Mouse (Mus musculus) heart, embryonic 16.5 days (tissue): ENCODE data around the gene Exoc3l2. TPM values are rescaled to one million over a fixed set of nuclear protein-coding genes. Genes with fewer than 3 reads are reported as not detected.

Experiments used
- ATAC-seq: fragments of 200-750 bp; cut with Nextera tagmentation; replicated peaks from 2 replicates; pipeline ENCODE4 v1.8.0; 2017; ENCODE audit warnings: moderate number of reproducible peaks; ENCODE audit not compliant: insufficient read depth, low FRiP score; ENCODE audit errors: extremely low read depth
- H3K27ac ChIP-seq: fragments of 300-500 bp; sonication (generic); 2 replicates; pipeline ENCODE4 v1.5.1; 2014; ENCODE audit warnings: mild to moderate bottlenecking, low read length, control low read depth, moderate library complexity
- H3K27me3 ChIP-seq: fragments of 300-500 bp; sonication (generic); 2 replicates; pipeline ENCODE4 v1.6.1; 2014; ENCODE audit warnings: low read length, mixed read lengths; ENCODE audit not compliant: control insufficient read depth, insufficient read depth
- H3K36me3 ChIP-seq: fragments of 300-500 bp; sonication (generic); 2 replicates; pipeline ENCODE4 v1.6.1; 2014; ENCODE audit not compliant: control insufficient read depth, insufficient read depth
- H3K4me1 ChIP-seq: fragments of 300-500 bp; sonication (generic); 2 replicates; pipeline ENCODE4 v1.6.1; 2014; ENCODE audit warnings: low read length, mixed read lengths; ENCODE audit not compliant: control insufficient read depth, insufficient read depth
- H3K4me2 ChIP-seq: fragments of 300-500 bp; sonication (generic); 2 replicates; pipeline ENCODE4 v1.6.1; 2014; ENCODE audit warnings: low read depth, mild to moderate bottlenecking, control low read depth, low read length
- H3K4me3 ChIP-seq: fragments of 300-500 bp; sonication (generic); 2 replicates; pipeline ENCODE4 v1.5.1; 2014; ENCODE audit warnings: mild to moderate bottlenecking, control low read depth, low read length
- H3K9ac ChIP-seq: fragments of 300-500 bp; sonication (generic); 2 replicates; pipeline ENCODE4 v1.6.1; 2014; ENCODE audit warnings: low read length, control low read depth
- H3K9me3 ChIP-seq: fragments of 300-500 bp; sonication (generic); replicated peaks from 2 replicates; pipeline ENCODE4 v1.6.1; 2016; ENCODE audit warnings: low read length; ENCODE audit not compliant: control insufficient read depth
- WGBS: fragments of 180-500 bp; shearing (Covaris S2); extraction: QIAGEN DNeasy Blood & Tissue Kit; methylation state at CpG from one replicate; pipeline ENCODE4 v1.1.7; 2014; 5-methylcytosine and 5-hydroxymethylcytosine counted together
- polyA plus RNA-seq: library from polyadenylated mRNA; unstranded; fragments of >200 nt; fragmentation: Nextera tagmentation; extraction: Ambion mirVana; gene quantifications from 2 replicates; pipeline ENCODE4 v1.2.1, GENCODE M21; 2015

Exoc3l2 gene
- polyA plus RNA-seq = 0.50 and 0.59 TPM in 2 replicates

DNA sequence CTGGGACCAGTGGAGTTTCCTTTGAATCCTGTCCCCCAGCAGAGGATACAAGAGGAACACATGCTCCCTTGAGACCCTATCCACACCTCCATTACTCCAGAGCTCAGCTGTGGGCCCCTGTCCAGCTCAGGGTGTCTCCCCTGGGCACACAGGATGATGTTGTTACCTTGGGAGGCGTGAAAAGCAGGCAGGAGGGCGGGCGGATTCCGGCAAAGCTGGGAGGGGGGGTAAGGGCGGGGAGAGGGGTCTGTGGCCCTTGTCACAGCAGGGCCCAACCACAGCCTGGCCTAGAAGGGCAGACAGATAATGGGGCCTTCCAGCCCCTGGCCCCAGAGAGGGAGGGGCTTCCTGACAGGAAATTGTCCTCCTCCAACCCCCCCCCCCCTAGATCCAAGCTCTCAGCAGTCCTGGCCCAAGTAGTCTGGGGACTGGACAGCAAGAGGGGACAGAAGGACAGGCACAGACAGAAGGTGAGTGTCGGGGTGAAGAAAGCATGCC lies at the start of gene Exoc3l2:
TSS of gene Exoc3l2 (plus strand) at position 448 of the 498 bp plus-strand sequence.
- Histone ChIP-seq H3K4me1 (peaks cover 8% of the 10 kb centered on the region), H3K36me3 (no peaks in the 10 kb centered on the region), H3K9ac (no peak within 1 kb of the TSS), H3K4me3 (no peak within 1 kb of the TSS), H3K27me3 (no peaks in the 10 kb centered on the region; the same call in 1 of the 2 replicates), H3K27ac (no peak within 1 kb of the TSS), H3K9me3 (no peaks in the 10 kb centered on the region), H3K4me2 (no peak within 1 kb of the TSS)
- 36% methylated on average over 6 of the region's 6 CpGs for WGBS
- no peak for ATAC-seq

DNA sequence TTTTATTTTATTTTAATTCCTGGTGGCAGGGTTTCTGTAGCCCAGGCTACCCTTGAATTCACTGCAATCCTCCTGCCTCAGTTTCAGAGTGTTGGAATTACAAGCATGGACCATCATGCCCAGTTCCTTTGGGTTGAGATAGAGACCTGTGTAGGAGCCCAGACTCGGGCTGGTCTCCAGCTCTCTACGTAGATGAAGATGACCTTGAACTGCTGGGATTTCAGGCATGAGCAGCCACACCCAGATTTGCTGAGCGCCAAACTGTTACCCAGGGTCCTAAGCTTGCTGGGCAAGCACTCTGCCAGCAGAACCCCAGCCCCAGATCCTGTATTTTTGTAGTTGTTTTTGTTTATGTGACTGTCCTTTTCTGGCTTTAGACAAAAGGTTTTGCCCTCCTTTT lies 49.6 kb upstream of the Exoc3l2 start:
- H3K4me2 ChIP-seq = peak overlapping the region; percentile 66
- peaks cover 33% of the 10 kb centered on the region for H3K36me3 ChIP-seq
- peak overlapping the region; percentile 64 for H3K4me3 ChIP-seq
- H3K9me3 ChIP-seq = peaks cover 5% of the 10 kb centered on the region
- H3K27ac ChIP-seq = no peak overlapping the region; the same call in 1 of the 2 replicates
- H3K9ac ChIP-seq = peak overlapping the region; percentile 52; the same call in 1 of the 2 replicates
- no peaks in the 10 kb centered on the region for H3K27me3 ChIP-seq
- H3K4me1 ChIP-seq = peaks cover 30% of the 10 kb centered on the region
- no peak for ATAC-seq
- 66% methylated on average over 3 of the region's 3 CpGs for WGBS

DNA sequence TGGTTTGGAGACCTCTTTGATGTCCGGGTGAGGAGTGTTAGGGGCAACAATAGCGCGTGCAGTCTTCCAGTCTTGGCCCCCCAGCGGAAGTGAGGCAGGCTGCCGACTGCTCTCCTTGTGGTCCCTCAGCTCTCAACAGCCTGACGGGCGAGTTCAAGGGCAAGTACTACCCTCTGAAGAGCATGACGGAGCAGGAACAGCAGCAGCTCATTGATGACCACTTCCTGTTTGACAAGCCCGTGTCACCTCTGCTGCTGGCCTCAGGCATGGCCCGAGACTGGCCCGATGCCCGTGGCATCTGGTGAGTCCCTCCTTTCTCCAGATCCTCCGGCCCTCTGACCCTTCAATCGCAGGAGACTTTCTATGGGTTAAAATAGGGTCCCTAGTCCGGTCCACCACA lies 46.5 kb upstream of the Exoc3l2 start:
- no peak overlapping the region for H3K27ac ChIP-seq
- ATAC-seq = no peak
- H3K27me3 ChIP-seq = peaks cover 10% of the 10 kb centered on the region
- H3K9me3 ChIP-seq = peaks cover 5% of the 10 kb centered on the region
- H3K4me3 ChIP-seq = no peak overlapping the region; the same call in 1 of the 2 replicates
- 49% methylated on average over 15 of the region's 15 CpGs for WGBS
- no peak overlapping the region for H3K4me2 ChIP-seq
- peaks cover 33% of the 10 kb centered on the region for H3K36me3 ChIP-seq
- no peak overlapping the region for H3K9ac ChIP-seq
- H3K4me1 ChIP-seq = peaks cover 34% of the 10 kb centered on the region

DNA sequence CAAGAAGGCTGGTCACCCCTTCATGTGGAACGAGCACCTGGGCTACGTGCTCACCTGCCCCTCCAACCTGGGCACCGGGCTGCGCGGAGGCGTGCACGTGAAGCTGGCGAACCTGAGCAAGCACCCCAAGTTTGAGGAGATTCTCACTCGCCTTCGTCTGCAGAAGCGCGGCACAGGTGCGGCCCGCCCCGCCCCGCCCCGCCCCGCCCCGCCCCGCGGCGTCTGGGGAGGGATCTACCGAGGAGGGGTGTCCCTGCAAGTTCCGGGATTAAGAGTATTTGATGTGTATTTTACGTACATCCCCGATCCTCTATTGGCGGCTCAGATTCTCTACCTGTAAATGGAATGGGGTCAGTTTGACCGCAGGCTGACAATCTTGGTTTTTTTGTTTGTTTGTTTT lies 43.0 kb upstream of the Exoc3l2 start:
- H3K27me3 ChIP-seq = peaks cover 10% of the 10 kb centered on the region
- WGBS = 14% methylated on average over 28 of the region's 28 CpGs
- peaks cover 20% of the 10 kb centered on the region for H3K36me3 ChIP-seq
- peaks cover 22% of the 10 kb centered on the region for H3K4me1 ChIP-seq
- no peak for ATAC-seq
- no peak overlapping the region for H3K9ac ChIP-seq
- no peak overlapping the region for H3K27ac ChIP-seq
- H3K4me2 ChIP-seq = peak overlapping the region; percentile 26
- no peaks in the 10 kb centered on the region for H3K9me3 ChIP-seq
- H3K4me3 ChIP-seq = no peak overlapping the region

DNA sequence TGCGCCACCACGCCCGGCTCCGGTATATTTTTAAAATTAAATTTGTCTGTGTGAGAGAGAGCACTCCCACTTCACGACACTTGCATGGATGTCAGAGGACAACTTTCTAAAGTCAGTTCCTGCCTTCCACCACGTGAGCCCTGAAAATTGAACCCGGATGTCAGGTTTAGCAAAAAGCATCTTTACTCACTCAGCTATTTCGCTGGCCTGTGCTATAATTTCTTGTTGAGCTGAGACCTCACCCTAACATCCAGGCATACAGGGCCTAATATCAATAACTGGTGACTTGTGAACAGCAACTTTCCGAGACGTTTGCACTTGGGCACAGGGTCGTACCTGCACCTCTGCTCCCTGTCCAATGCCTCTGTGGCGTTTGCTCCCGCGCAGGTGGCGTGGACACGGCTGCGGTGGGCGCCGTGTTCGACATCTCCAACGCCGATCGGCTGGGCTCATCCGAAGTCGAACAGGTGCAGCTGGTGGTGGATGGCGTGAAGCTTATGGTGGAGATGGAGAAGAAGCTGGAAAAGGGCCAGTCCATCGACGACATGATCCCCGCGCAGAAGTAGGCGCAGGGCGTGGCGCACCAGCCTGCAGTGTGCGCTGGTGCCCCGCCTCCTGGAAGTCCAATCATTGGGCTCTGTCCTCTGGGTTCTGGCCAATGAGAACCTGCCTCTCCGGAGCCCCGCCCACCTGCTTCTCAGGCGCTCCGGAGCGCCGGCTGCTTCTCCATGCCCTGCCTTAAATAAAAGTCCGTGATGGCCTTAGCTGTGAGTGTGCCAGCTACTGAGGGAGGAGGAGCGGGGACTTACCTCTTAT lies 42.1 kb upstream of the Exoc3l2 start:
- peaks cover 17% of the 10 kb centered on the region for H3K4me1 ChIP-seq
- peak overlapping the region; percentile 40 for H3K4me3 ChIP-seq
- ATAC-seq = peak; percentile 89
- peak overlapping the region; percentile 62 for H3K4me2 ChIP-seq
- 13% methylated on average over 43 of the region's 43 CpGs for WGBS
- H3K27me3 ChIP-seq = peaks cover 10% of the 10 kb centered on the region
- H3K9me3 ChIP-seq = no peaks in the 10 kb centered on the region
- no peak overlapping the region for H3K27ac ChIP-seq
- H3K9ac ChIP-seq = no peak overlapping the region
- peaks cover 22% of the 10 kb centered on the region for H3K36me3 ChIP-seq

DNA sequence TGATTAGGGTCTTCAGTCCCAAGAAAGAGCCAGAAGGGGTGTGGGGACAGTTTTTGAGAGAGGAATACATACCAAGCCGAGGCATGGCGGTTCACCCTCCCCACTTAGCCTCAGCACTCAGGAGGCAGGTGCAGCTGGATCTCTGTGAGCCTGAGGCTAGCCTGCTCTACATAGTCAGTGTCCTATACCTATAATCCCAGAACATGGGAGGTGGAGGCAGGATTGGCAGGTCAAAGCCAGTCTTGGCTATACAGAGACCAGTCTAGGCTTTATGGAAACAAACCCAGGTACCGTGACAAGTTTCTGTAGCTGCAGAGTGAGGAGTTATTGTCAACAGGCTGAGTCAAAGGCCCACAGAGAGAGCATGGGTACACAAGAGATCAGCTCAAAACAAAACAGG lies 40.0 kb upstream of the Exoc3l2 start:
- no peaks in the 10 kb centered on the region for H3K9me3 ChIP-seq
- no peak for ATAC-seq
- H3K4me2 ChIP-seq = no peak overlapping the region
- peaks cover 13% of the 10 kb centered on the region for H3K4me1 ChIP-seq
- H3K4me3 ChIP-seq = no peak overlapping the region
- no peak overlapping the region for H3K9ac ChIP-seq
- no peak overlapping the region for H3K27ac ChIP-seq
- H3K36me3 ChIP-seq = peaks cover 27% of the 10 kb centered on the region
- H3K27me3 ChIP-seq = peaks cover 10% of the 10 kb centered on the region
- WGBS = 87% methylated on average over 3 of the region's 3 CpGs

DNA sequence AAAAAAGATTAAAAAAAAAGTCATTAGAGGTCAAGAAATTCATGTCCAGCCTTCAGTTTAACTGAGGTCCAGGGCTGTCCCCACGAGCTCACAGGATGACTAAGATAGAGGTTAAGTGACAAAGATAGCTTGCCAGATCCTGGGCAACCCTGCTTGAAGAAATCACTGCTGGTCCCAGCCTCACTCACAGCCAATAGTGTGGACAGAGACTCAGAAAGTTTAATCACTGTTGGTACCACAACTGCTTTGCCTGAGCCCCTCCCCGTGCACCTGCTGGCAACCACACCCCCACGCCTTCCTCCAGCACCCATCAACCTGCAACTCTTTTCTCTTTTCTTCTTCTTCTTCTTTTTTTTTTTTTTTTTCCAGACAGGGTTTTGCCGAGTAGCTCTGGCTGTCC lies 39.1 kb upstream of the Exoc3l2 start:
- Histone ChIP-seq H3K27me3 (peaks cover 10% of the 10 kb centered on the region), H3K9me3 (no peaks in the 10 kb centered on the region), H3K4me1 (peaks cover 13% of the 10 kb centered on the region), H3K9ac (no peak overlapping the region), H3K36me3 (peaks cover 35% of the 10 kb centered on the region), H3K27ac (no peak overlapping the region), H3K4me3 (no peak overlapping the region), H3K4me2 (no peak overlapping the region)
- ATAC-seq = no peak
- 51% methylated on average over 4 of the region's 4 CpGs for WGBS

DNA sequence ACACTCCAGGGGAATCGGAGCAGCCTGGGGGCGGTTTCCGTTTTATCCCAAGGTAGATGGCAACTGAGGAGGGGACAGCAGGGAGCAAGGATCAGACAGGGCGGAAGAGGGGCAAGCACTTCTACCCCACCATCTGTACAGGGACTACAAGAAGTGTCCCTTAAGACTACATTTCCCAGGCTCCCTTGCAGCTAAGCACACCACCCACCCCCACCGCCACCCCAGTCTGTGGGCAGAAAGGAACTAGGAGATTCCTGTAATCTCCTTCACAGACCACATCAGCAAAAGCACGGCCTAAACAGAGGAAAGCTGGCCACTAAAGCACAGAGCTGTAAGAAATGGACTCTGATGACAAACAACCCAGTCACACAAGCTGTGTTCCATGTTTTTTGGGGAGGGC lies 36.8 kb upstream of the Exoc3l2 start:
- Histone ChIP-seq H3K9me3 (no peaks in the 10 kb centered on the region), H3K36me3 (peaks cover 55% of the 10 kb centered on the region), H3K4me2 (no peak overlapping the region), H3K27ac (no peak overlapping the region), H3K9ac (no peak overlapping the region), H3K4me1 (0 out of 2 replicates have a peak, but pooled peaks cover 2% of the 10 kb centered on the region), H3K27me3 (no peaks in the 10 kb centered on the region), H3K4me3 (no peak overlapping the region)
- WGBS = 77% methylated on average over 6 of the region's 6 CpGs
- no peak for ATAC-seq

DNA sequence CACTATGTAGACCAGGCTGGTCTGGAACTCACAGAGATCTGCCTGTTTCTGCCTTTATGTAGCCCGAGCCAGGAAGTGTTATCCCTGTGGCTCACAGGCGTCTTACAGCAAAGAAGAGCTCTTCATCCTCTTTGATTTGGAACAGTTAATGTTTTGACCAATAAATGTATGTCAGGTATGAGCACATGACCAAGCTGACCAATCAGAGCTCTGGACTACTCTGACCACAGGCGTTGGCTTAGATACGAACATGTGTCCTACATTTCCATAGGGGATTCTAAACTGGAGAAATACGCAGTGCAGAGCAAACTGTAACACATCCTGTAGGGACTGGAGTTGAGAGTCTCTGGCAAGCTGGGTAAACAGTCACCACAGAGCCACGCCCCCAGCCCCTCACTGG lies 36.2 kb upstream of the Exoc3l2 start:
- WGBS = 86% methylated on average over 6 of the region's 6 CpGs
- no peak for ATAC-seq
- no peak overlapping the region for H3K9ac ChIP-seq

More for the DNA sequence above, 36.2 kb upstream of the Exoc3l2 start:
- Histone ChIP-seq H3K36me3 (peaks cover 61% of the 10 kb centered on the region), H3K9me3 (no peaks in the 10 kb centered on the region), H3K4me2 (no peak overlapping the region), H3K4me1 (no peaks in the 10 kb centered on the region), H3K27me3 (no peaks in the 10 kb centered on the region), H3K27ac (no peak overlapping the region), H3K4me3 (no peak overlapping the region)
